Mouse (Mus musculus) small intestine, adult 2 months (tissue): Measurements from ENCODE around the gene Rab11fip2.

ENCODE experiments used
- CTCF ChIP-seq: fragments of 200-500 bp; IDR thresholded peaks from 2 replicates; pipeline ENCODE4 v1.5.1; 2012; ENCODE audit warnings: low read depth, mild to moderate bottlenecking, control low read depth, inconsistent platforms, low read length, moderate library complexity, mixed read lengths; ENCODE audit not compliant: insufficient replicate concordance, insufficient read length; ENCODE audit errors: extremely low read depth
- POLR2A ChIP-seq: fragments of 200-500 bp; IDR thresholded peaks from 2 replicates; pipeline ENCODE4 v1.6.1; 2012; ENCODE audit warnings: low read depth, mild to moderate bottlenecking, control low read depth, inconsistent platforms, low read length, moderate library complexity

- TF ChIP-seq CTCF = no peak
- TF ChIP-seq POLR2A = no peak
Measured at GRCm38 (mm10) chr19:59888846-59889245, 54.6 kb downstream of the Rab11fip2 start.
